Mouse (Mus musculus) kidney, adult 2 months (tissue): ENCODE results near the gene Ints13. TPM values are rescaled to one million over a fixed set of nuclear protein-coding genes. Genes with fewer than 3 reads are reported as not detected.

Experiments used
- DNase-seq: peaks from one replicate; pipeline ENCODE4 v3.0.0; 2021
- H3K27ac ChIP-seq: fragments of 200-500 bp; 2 replicates; pipeline ENCODE4 v1.5.1; 2012; ENCODE audit warnings: low read depth, low read length, control low read depth, inconsistent platforms; ENCODE audit not compliant: insufficient read depth
- H3K27me3 ChIP-seq: fragments of 200-500 bp; replicated peaks from 2 replicates; pipeline ENCODE4 v1.6.1; 2012; ENCODE audit warnings: mild to moderate bottlenecking, moderate library complexity, low read length, inconsistent platforms; ENCODE audit not compliant: control insufficient read depth, insufficient read depth
- H3K36me3 ChIP-seq: fragments of 200-500 bp; 2 replicates; pipeline ENCODE4 v1.6.1; 2012; ENCODE audit warnings: mild to moderate bottlenecking, moderate library complexity, low read length, inconsistent platforms; ENCODE audit not compliant: control insufficient read depth, insufficient read depth
- H3K4me1 ChIP-seq: fragments of 200-500 bp; 2 replicates; pipeline ENCODE4 v1.6.1; 2011; ENCODE audit warnings: low read length; ENCODE audit not compliant: control insufficient read depth, insufficient read depth
- H3K4me3 ChIP-seq: fragments of 200-500 bp; 2 replicates; pipeline ENCODE4 v1.5.1; 2011; ENCODE audit warnings: mild to moderate bottlenecking, low read depth, low read length, control low read depth; ENCODE audit not compliant: insufficient read depth
- CTCF ChIP-seq: fragments of 200-500 bp; conservative IDR thresholded peaks from 2 replicates; pipeline ENCODE4 v1.5.1; 2011; ENCODE audit warnings: low read depth, mild to moderate bottlenecking, control low read depth, low read length, moderate library complexity, mixed read lengths; ENCODE audit not compliant: insufficient read depth, insufficient read length
- POLR2A ChIP-seq: fragments of 200-500 bp; IDR thresholded peaks from one replicate; pipeline ENCODE4 v1.6.1; 2011; ENCODE audit warnings: low read depth, low read length, control low read depth
- WGBS: fragments of 180-500 bp; shearing (Covaris S2); methylation state at CpG from one replicate; pipeline ENCODE4 v1.1.7; 2018; 5-methylcytosine and 5-hydroxymethylcytosine counted together
- polyA plus RNA-seq: library from polyadenylated mRNA; depleted of rRNA; stranded (reverse); fragments of >200 nt; gene quantifications from 2 replicates; pipeline ENCODE4 v1.2.3, GENCODE M21; 2012

Gene Ints13
- polyA plus RNA-seq, 1 experiment = 11.7 TPM

GRCm38 (mm10) chr6:146611385-146611784 lies 33.8 kb upstream of the Ints13 start:
- no peaks in the 10 kb centered on the region for H3K27me3 ChIP-seq
- no peak for DNase-seq
- H3K36me3 ChIP-seq = peaks cover 6% of the 10 kb centered on the region
- H3K4me1 ChIP-seq = no peaks in the 10 kb centered on the region
- no peak overlapping the region for H3K27ac ChIP-seq
- TF ChIP-seq CTCF (no peak), POLR2A (no peak)
- no peak overlapping the region for H3K4me3 ChIP-seq
- 71% methylated on average over 6 of the region's 6 CpGs for WGBS

- Histone ChIP-seq H3K4me1 (no peaks in the 10 kb centered on the region), H3K27me3 (no peaks in the 10 kb centered on the region), H3K36me3 (peaks cover 2% of the 10 kb centered on the region; the same call in 1 of the 2 replicates), H3K4me3 (no peak overlapping the region), H3K27ac (no peak overlapping the region)
- TF ChIP-seq CTCF (no peak), POLR2A (no peak)
- DNase-seq = peak; percentile 5
- WGBS = 39% methylated on average over 10 of the region's 10 CpGs
Measured at GRCm38 (mm10) chr6:146603651-146604050, 26.0 kb upstream of the Ints13 start.

- Histone ChIP-seq H3K27ac (no peak overlapping the region), H3K4me1 (no peaks in the 10 kb centered on the region), H3K4me3 (no peak overlapping the region), H3K27me3 (no peaks in the 10 kb centered on the region), H3K36me3 (peaks cover 5% of the 10 kb centered on the region; the same call in 1 of the 2 replicates)
- no peak for TF ChIP-seq CTCF
- WGBS = 63% methylated on average over 4 of the region's 4 CpGs
- DNase-seq = no peak
Measured at GRCm38 (mm10) chr6:146602601-146603000, 25.0 kb upstream of the Ints13 start.

- H3K4me3 ChIP-seq = no peak overlapping the region
- H3K27ac ChIP-seq = no peak overlapping the region
- 94% methylated on average over 5 of the region's 5 CpGs for WGBS
- H3K4me1 ChIP-seq = no peaks in the 10 kb centered on the region
- TF ChIP-seq CTCF (no peak), POLR2A (no peak)
- no peaks in the 10 kb centered on the region for H3K27me3 ChIP-seq
- peaks cover 10% of the 10 kb centered on the region for H3K36me3 ChIP-seq
- DNase-seq = no peak
Measured at GRCm38 (mm10) chr6:146585134-146585533, 7.5 kb upstream of the Ints13 start.

GRCm38 (mm10) chr6:146583366-146584046 lies 5.9 kb upstream of the Ints13 start:
- no peak overlapping the region for H3K27ac ChIP-seq
- no peak overlapping the region for H3K4me3 ChIP-seq
- 71% methylated on average over 2 of the region's 2 CpGs for WGBS
- H3K27me3 ChIP-seq = no peaks in the 10 kb centered on the region
- peaks cover 4% of the 10 kb centered on the region for H3K36me3 ChIP-seq
- DNase-seq = no peak
- no peaks in the 10 kb centered on the region; the same call in 1 of the 2 replicates for H3K4me1 ChIP-seq
- TF ChIP-seq POLR2A = no peak
- no peak for TF ChIP-seq CTCF

GRCm38 (mm10) chr6:146580381-146580926 lies 2.8 kb upstream of the Ints13 start:
- Histone ChIP-seq H3K4me3 (no peak overlapping the region), H3K4me1 (no peaks in the 10 kb centered on the region; the same call in 1 of the 2 replicates), H3K36me3 (no peaks in the 10 kb centered on the region), H3K27ac (no peak overlapping the region), H3K27me3 (no peaks in the 10 kb centered on the region)
- DNase-seq = no peak
- 13% methylated on average over 2 of the region's 2 CpGs for WGBS
- TF ChIP-seq POLR2A (no peak), CTCF (no peak)

GRCm38 (mm10) chr6:146578586-146578985 lies 951 bp upstream of the Ints13 start:
- no peak for TF ChIP-seq POLR2A
- TF ChIP-seq CTCF = no peak
- WGBS = under 1% methylated on average over 7 of the region's 7 CpGs
- DNase-seq = peak; percentile 21
- H3K36me3 ChIP-seq = no peaks in the 10 kb centered on the region; the same call in 1 of the 2 replicates
- peak overlapping the region; percentile 98 for H3K4me3 ChIP-seq
- H3K27ac ChIP-seq = peak overlapping the region; percentile 99
- H3K4me1 ChIP-seq = no peaks in the 10 kb centered on the region; the same call in 1 of the 2 replicates
- H3K27me3 ChIP-seq = no peaks in the 10 kb centered on the region
